Mouse (Mus musculus) liver, adult 2 months (tissue): ENCODE measurements around the gene Rfwd3.
A peak's percentile ranks its signal among the peaks of the same experiment; 100 is the strongest.

Experiments
- CTCF ChIP-seq: fragments of 200-500 bp; IDR thresholded peaks from 2 replicates; pipeline ENCODE4 v1.5.1; 2011; ENCODE audit warnings: low read depth, low read length, control low read depth
- POLR2A ChIP-seq: fragments of 200-500 bp; IDR thresholded peaks from 2 replicates; pipeline ENCODE4 v1.6.1; 2011; ENCODE audit warnings: low read length, control low read depth; ENCODE audit not compliant: insufficient read depth; ENCODE audit errors: extremely low read depth

GRCm38 (mm10) chr8:111268277-111268676 is 31.7 kb downstream of the Rfwd3 start:
- TF ChIP-seq CTCF (0 out of 2 replicates have a peak, but pooled peaks have one; percentile 6), POLR2A (no peak)
